Mouse (Mus musculus) right cerebral cortex, postnatal 25 days (tissue): ENCODE results near the gene Dgcr6.

Experiments used
- DNase-seq: peaks from one replicate; pipeline ENCODE4 v3.0.0; 2022

Gene Dgcr6

GRCm38 (mm10) chr16:18072089-18072488 is 19.4 kb downstream of the Dgcr6 start:
- DNase-seq: no peak

- no peak for DNase-seq
These were observed 20.8 kb downstream of the Dgcr6 start for GRCm38 (mm10) chr16:18073259-18073962.

GRCm38 (mm10) chr16:18074611-18075010 is 22.0 kb downstream of the Dgcr6 start:
- DNase-seq: no peak

GRCm38 (mm10) chr16:18075201-18075600 is 22.5 kb downstream of the Dgcr6 start:
- DNase-seq: no peak

- no peak for DNase-seq
These were observed 25.8 kb downstream of the Dgcr6 start for GRCm38 (mm10) chr16:18078314-18079015.

GRCm38 (mm10) chr16:18079300-18079699 is 26.6 kb downstream of the Dgcr6 start:
- no peak for DNase-seq

GRCm38 (mm10) chr16:18080171-18080570 is 27.5 kb downstream of the Dgcr6 start:
- DNase-seq: no peak

- DNase-seq: no peak
These were observed 28.6 kb downstream of the Dgcr6 start for GRCm38 (mm10) chr16:18081149-18081827.

- no peak for DNase-seq
These were observed 29.6 kb downstream of the Dgcr6 start for GRCm38 (mm10) chr16:18082291-18082690.

- DNase-seq: peak; percentile 59
These were observed 30.7 kb downstream of the Dgcr6 start for GRCm38 (mm10) chr16:18083231-18083951.

GRCm38 (mm10) chr16:18084262-18084661 is 31.6 kb downstream of the Dgcr6 start:
- DNase-seq: no peak

- no peak for DNase-seq
These were observed 34.4 kb downstream of the Dgcr6 start for GRCm38 (mm10) chr16:18087101-18087500.

GRCm38 (mm10) chr16:18096348-18096747 is 43.7 kb downstream of the Dgcr6 start:
- no peak for DNase-seq

- no peak for DNase-seq
These were observed 50.2 kb downstream of the Dgcr6 start for GRCm38 (mm10) chr16:18102816-18103215.

- DNase-seq: no peak
These were observed 50.7 kb downstream of the Dgcr6 start for GRCm38 (mm10) chr16:18103366-18103765.

GRCm38 (mm10) chr16:18103808-18104207 is 51.1 kb downstream of the Dgcr6 start:
- no peak for DNase-seq

- peak; percentile 63 for DNase-seq
These were observed 55.7 kb downstream of the Dgcr6 start for GRCm38 (mm10) chr16:18108221-18108966.

GRCm38 (mm10) chr16:18111042-18111441 is 58.4 kb downstream of the Dgcr6 start:
- DNase-seq: no peak

GRCm38 (mm10) chr16:18116467-18116866 is 63.8 kb downstream of the Dgcr6 start:
- DNase-seq: no peak

GRCm38 (mm10) chr16:18118285-18118684 is 65.6 kb downstream of the Dgcr6 start:
- no peak for DNase-seq

- DNase-seq: peak; percentile 60
These were observed 66.5 kb downstream of the Dgcr6 start for GRCm38 (mm10) chr16:18119031-18119730.
